Mouse (Mus musculus) adrenal gland, postnatal 0 days (tissue): ENCODE data around the gene Bahd1. TPM values are rescaled to one million over a fixed set of nuclear protein-coding genes. Genes with fewer than 3 reads are reported as not detected.

ENCODE experiments used
- polyA plus RNA-seq: library from polyadenylated mRNA; unstranded; fragments of >200 nt; fragmentation: Nextera tagmentation; extraction: Ambion mirVana; gene quantifications from 2 replicates; pipeline ENCODE4 v1.2.1, GENCODE M21; 2015

Bahd1 gene
- 6.2 and 16.8 TPM in 2 replicates for polyA plus RNA-seq

DNA sequence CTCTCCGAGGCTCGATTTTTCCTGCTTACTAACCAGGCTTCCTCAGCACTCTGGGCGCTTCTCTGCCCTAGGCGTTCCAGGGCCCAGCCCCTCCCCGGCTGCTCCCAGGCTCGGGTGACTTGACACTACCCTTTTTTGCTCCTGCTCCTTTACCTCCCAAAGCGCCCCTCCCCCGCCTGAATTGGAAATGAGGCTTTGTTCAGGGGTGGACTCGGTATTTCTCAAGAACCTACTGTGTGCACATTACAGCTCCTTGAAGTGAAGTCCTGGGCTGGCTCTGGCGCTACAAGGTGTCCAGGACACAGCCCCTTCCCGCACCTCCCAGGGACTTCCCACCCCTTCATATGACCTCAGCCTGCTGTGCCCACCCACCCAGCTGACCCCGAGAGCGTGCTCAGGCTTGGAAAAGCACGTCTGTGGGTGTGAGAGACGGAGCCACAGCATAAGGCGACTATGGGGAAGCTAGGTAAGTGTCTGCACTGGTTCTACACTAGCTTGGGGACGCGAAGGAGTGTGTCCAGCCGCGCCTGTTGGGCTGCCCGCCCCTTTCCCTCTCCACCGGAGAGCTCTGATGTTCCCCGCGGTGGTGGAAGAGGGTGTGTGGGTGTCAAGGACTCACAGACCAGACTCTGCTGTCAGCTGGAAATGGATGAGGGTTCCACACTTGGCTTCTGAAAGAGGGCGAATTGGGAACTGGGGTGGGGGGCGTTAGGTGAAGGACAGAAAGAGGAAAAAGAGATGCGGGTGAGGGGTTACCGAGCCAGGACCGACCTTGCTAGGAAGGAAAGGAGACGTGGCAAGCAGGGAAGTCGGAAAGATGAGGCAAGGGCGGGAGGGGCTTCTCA, at the start of gene Bahd1:
Gene Bahd1 (plus strand): TSS at position 397 of the 845 bp plus-strand sequence.

DNA sequence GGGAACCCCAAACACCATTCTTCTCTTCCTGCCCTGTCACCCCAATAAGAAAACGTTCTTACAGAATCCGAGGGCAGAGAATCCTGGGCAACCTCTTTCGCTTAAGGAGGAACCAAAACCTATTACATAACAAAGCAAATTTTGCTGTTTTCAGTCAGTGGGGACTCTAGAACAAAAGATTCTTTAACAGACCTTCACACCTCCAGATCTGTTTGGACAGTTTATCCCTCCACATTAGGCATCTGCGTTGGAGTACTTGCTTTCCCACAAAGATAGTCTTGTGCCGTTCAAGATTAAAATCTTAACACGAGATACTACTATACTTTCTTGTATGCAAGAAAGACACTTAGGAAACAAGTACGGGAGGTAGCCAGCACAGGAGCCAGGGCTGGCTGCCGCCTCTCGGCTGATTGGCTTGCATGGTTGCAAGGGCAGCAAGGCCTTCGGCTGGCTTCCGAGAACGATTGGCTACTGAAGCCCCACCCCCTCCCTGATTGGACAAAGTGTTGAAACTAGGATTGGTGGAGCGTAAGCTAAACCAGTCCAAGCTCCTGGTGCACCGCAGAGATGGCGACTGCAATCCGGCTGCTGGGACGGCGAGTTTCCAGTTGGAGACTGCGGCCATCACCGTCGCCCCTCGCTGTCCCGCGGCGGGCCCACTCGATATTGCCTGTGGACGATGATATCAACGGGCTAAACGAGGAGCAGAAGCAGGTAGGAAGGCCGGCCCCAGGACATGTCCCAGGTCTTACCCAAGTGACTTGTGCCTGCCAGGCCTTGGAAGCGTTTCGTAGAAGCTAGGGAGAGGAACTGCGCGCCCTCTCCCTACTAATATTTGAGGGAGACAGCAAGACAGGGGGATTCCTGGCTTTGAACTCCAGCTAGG, 38.5 kb upstream of the Bahd1 start, which contains the start of gene Ivd:
Gene Ivd (plus strand): TSS at position 501 of the 886 bp plus-strand sequence.

DNA sequence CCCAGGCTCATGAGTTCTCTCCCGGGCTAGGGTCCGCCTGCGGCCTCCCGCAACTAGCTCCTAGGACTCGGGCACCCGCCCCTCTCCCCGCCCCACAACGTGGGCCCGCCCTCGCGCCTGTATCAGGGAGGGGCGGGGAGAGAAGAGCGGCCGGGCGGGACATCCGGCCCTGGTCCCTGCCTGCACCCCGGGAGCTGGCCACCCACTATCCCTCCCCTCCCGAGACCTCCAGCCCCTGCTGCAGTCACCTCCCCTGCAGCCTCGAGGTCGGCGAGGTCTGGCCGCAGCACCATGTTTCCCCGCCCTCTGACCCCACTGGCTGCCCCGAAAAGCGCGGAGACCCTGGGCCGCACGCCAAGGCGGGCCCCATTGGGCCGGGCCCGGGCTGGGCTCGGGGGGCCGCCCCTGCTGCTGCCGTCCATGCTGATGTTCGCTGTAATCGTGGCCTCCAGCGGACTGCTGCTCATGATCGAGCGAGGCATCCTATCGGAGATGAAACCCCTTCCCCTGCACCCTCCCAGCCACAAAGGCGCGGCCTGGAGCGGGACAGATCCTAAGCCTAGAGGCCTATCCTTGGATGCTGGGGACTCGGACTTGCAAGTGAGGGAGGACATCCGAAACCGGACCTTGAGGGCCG, 26.3 kb downstream of the Bahd1 start, which contains the start of gene Chst14:
Gene Chst14 (plus strand): TSS at position 136 of the 637 bp plus-strand sequence.

Other genes starting within 250 kb of the Bahd1 start
- 3.3 and 5.1 TPM in 2 replicates for gene Pak6, start 237.1 kb upstream of the Bahd1 start, polyA plus RNA-seq
- gene Ankrd63, start 196.4 kb upstream of the Bahd1 start, polyA plus RNA-seq: 0.12 TPM in 1 of 2 replicates, not detected in the other
- gene Plcb2, start 171.9 kb upstream of the Bahd1 start, polyA plus RNA-seq: 0.47 and 0.99 TPM in 2 replicates
- gene Inafm2, start 154.6 kb upstream of the Bahd1 start, polyA plus RNA-seq: 10.6 and 19.2 TPM in 2 replicates
- 0.91 and 1.4 TPM in 2 replicates for gene Ccdc9b, start 137.7 kb upstream of the Bahd1 start, polyA plus RNA-seq
- gene Phgr1, start 127.6 kb upstream of the Bahd1 start, polyA plus RNA-seq: 0.85 TPM in 1 of 2 replicates, not detected in the other
- 19.1 and 24.7 TPM in 2 replicates for gene Disp2, start 120.7 kb upstream of the Bahd1 start, polyA plus RNA-seq
- gene Knstrn, start 86.4 kb upstream of the Bahd1 start, polyA plus RNA-seq: 34.3 and 42.8 TPM in 2 replicates
- gene Ivd, start 38.4 kb upstream of the Bahd1 start, polyA plus RNA-seq: 45.0 and 86.9 TPM in 2 replicates
- 18.6 and 23.9 TPM in 2 replicates for gene Chst14, start 26.1 kb downstream of the Bahd1 start, polyA plus RNA-seq
- 34.6 and 36.4 TPM in 2 replicates for gene Ccdc32, start 129.0 kb downstream of the Bahd1 start, polyA plus RNA-seq
- gene Rpusd2, start 134.4 kb downstream of the Bahd1 start, polyA plus RNA-seq: 1.7 and 1.9 TPM in 2 replicates
- gene Knl1, start 146.7 kb downstream of the Bahd1 start, polyA plus RNA-seq: 13.0 and 16.9 TPM in 2 replicates
- 8.4 and 12.4 TPM in 2 replicates for gene Rad51, start 212.4 kb downstream of the Bahd1 start, polyA plus RNA-seq